Mouse (Mus musculus) naive thymus-derived CD4-positive, alpha-beta T cell, adult 5 months (primary cell): Measurements from ENCODE around the gene Zfp341. TPM values are rescaled to one million over a fixed set of nuclear protein-coding genes. Genes with fewer than 3 reads are reported as not detected.

Experiments used
- polyA plus RNA-seq: library from polyadenylated mRNA; unstranded; fragments of 100-300 nt; shearing (Covaris generic); gene quantifications from one replicate; pipeline ENCODE4 v1.2.1, GENCODE M21; 2017

Zfp341 gene
- 0.91 TPM for polyA plus RNA-seq

GRCm38 (mm10) chr2:154613118-154614115 lies at the start of gene Zfp341, which contains the start of gene 4930519P11Rik:
TSS of gene Zfp341 (plus strand) at chr2:154613297.
TSS of gene 4930519P11Rik (minus strand) at chr2:154613437.

GRCm38 (mm10) chr2:154569836-154570286 lies 43.2 kb upstream of the Zfp341 start, which contains the start of gene E2f1:
TSS of gene E2f1 (minus strand) at chr2:154569892.

GRCm38 (mm10) chr2:154603638-154604153 lies 9.4 kb upstream of the Zfp341 start, which contains the start of gene Pxmp4:
TSS of gene Pxmp4 (minus strand) at chr2:154603708.

GRCm38 (mm10) chr2:154651363-154651762 lies 38.3 kb downstream of the Zfp341 start, which contains the start of gene Chmp4b:
TSS of gene Chmp4b (plus strand) at chr2:154651705.

Other genes starting within 250 kb of the Zfp341 start
- 14.9 TPM for gene Cdk5rap1, start 240.3 kb upstream of the Zfp341 start, polyA plus RNA-seq
- not detected for gene Snta1, start 205.2 kb upstream of the Zfp341 start, polyA plus RNA-seq
- gene Cbfa2t2, start 176.8 kb upstream of the Zfp341 start, polyA plus RNA-seq = 34.7 TPM
- not detected for gene 1700003F12Rik, start 66.2 kb upstream of the Zfp341 start, polyA plus RNA-seq
- not detected for gene Actl10, start 61.5 kb upstream of the Zfp341 start, polyA plus RNA-seq
- 0.65 TPM for gene Necab3, start 54.4 kb upstream of the Zfp341 start, polyA plus RNA-seq
- 3.2 TPM for gene E2f1, start 43.4 kb upstream of the Zfp341 start, polyA plus RNA-seq
- gene Pxmp4, start 9.6 kb upstream of the Zfp341 start, polyA plus RNA-seq = 17.0 TPM
- not detected for gene 4930519P11Rik, start 140 bp downstream of the Zfp341 start, polyA plus RNA-seq
- gene Chmp4b, start 38.4 kb downstream of the Zfp341 start, polyA plus RNA-seq = 24.5 TPM
- not detected for gene Gm14214, start 156.7 kb downstream of the Zfp341 start, polyA plus RNA-seq
- gene Raly, start 177.8 kb downstream of the Zfp341 start, polyA plus RNA-seq = 170 TPM
- gene a, start 178.1 kb downstream of the Zfp341 start, polyA plus RNA-seq = not detected